Mouse (Mus musculus) cerebellum, adult 9-10 months (tissue): ENCODE results near the gene Hnrnph2.

Experiments used
- DNase-seq: peaks from one replicate; pipeline ENCODE4 v3.0.0; 2022

The Hnrnph2 gene

GRCm38 (mm10) chrX:134600659-134601379 lies at the start of gene Hnrnph2, which contains the start of gene Gla:
Gene Hnrnph2 (plus strand): TSS chrX:134601179.
Gene Gla (minus strand): TSS chrX:134601125.
- peak; percentile 94 for DNase-seq

GRCm38 (mm10) chrX:134553326-134553725 lies 47.7 kb upstream of the Hnrnph2 start:
- DNase-seq, result no peak

- DNase-seq, result no peak
Observed at GRCm38 (mm10) chrX:134554425-134554824, 46.6 kb upstream of the Hnrnph2 start.

- no peak for DNase-seq
Observed at GRCm38 (mm10) chrX:134564326-134564725, 36.7 kb upstream of the Hnrnph2 start.

GRCm38 (mm10) chrX:134566536-134567222 lies 34.3 kb upstream of the Hnrnph2 start:
- no peak for DNase-seq

- no peak for DNase-seq
Observed at GRCm38 (mm10) chrX:134577896-134578295, 23.1 kb upstream of the Hnrnph2 start.

GRCm38 (mm10) chrX:134580528-134581305 lies 20.3 kb upstream of the Hnrnph2 start:
- no peak for DNase-seq

- DNase-seq, result no peak
Observed at GRCm38 (mm10) chrX:134582270-134582669, 18.7 kb upstream of the Hnrnph2 start.

GRCm38 (mm10) chrX:134582888-134583669 lies 17.9 kb upstream of the Hnrnph2 start, which contains the start of gene Btk:
Gene Btk (minus strand): TSS chrX:134583570.
- DNase-seq, result no peak

- DNase-seq, result peak; percentile 90
Observed at GRCm38 (mm10) chrX:134585103-134586002, 15.6 kb upstream of the Hnrnph2 start, which contains the start of gene Rpl36a. Gene Rpl36a (plus strand): TSS chrX:134585654.

GRCm38 (mm10) chrX:134586447-134586846 lies 14.5 kb upstream of the Hnrnph2 start:
- DNase-seq, result no peak

- DNase-seq, result no peak
Observed at GRCm38 (mm10) chrX:134588261-134588660, 12.7 kb upstream of the Hnrnph2 start.

- no peak for DNase-seq
Observed at GRCm38 (mm10) chrX:134588997-134589396, 12.0 kb upstream of the Hnrnph2 start.

GRCm38 (mm10) chrX:134589836-134590235 lies 11.1 kb upstream of the Hnrnph2 start:
- DNase-seq, result no peak

- no peak for DNase-seq
Observed at GRCm38 (mm10) chrX:134599922-134600565, 935 bp upstream of the Hnrnph2 start.

- no peak for DNase-seq
Observed at GRCm38 (mm10) chrX:134601380-134602120, 571 bp downstream of the Hnrnph2 start.

GRCm38 (mm10) chrX:134609472-134609871 lies 8.5 kb downstream of the Hnrnph2 start:
- DNase-seq, result peak; percentile 44

GRCm38 (mm10) chrX:134610984-134611383 lies 10.0 kb downstream of the Hnrnph2 start:
- DNase-seq, result no peak

- DNase-seq, result peak; percentile 56
Observed at GRCm38 (mm10) chrX:134612285-134612959, 11.4 kb downstream of the Hnrnph2 start.
